Mouse (Mus musculus) lung, embryonic 14.5 days (tissue): ENCODE results near the gene Mtx1. TPM values are rescaled to one million over a fixed set of nuclear protein-coding genes. Genes with fewer than 3 reads are reported as not detected.

ENCODE experiments used
- ATAC-seq: fragments of 200-750 bp; cut with Nextera tagmentation; 2 replicates; pipeline ENCODE4 v1.8.0; 2017; ENCODE audit warnings: mild to moderate bottlenecking, moderate TSS enrichment, moderate library complexity; ENCODE audit not compliant: insufficient read depth
- DNase-seq: peaks from one replicate; pipeline ENCODE4 v3.0.0-alpha.2; 2015
- H3K27ac ChIP-seq: fragments of 300-500 bp; sonication (generic); 2 replicates; pipeline ENCODE4 v1.5.1; 2014; ENCODE audit warnings: low read depth, mild to moderate bottlenecking, moderate library complexity
- H3K27me3 ChIP-seq: fragments of 300-500 bp; sonication (generic); 2 replicates; pipeline ENCODE4 v1.6.1; 2014; ENCODE audit warnings: low read length, control low read depth; ENCODE audit not compliant: insufficient read depth
- H3K36me3 ChIP-seq: fragments of 300-500 bp; sonication (generic); 2 replicates; pipeline ENCODE4 v1.6.1; 2014; ENCODE audit warnings: control low read depth; ENCODE audit not compliant: insufficient read depth
- H3K4me1 ChIP-seq: fragments of 300-500 bp; sonication (generic); 2 replicates; pipeline ENCODE4 v1.6.1; 2014; ENCODE audit warnings: antibody characterized with exemption, control low read depth; ENCODE audit not compliant: insufficient read depth
- H3K4me2 ChIP-seq: fragments of 300-500 bp; sonication (generic); 2 replicates; pipeline ENCODE4 v1.6.1; 2014; ENCODE audit warnings: mild to moderate bottlenecking
- H3K4me3 ChIP-seq: fragments of 300-500 bp; sonication (generic); 2 replicates; pipeline ENCODE4 v1.5.1; 2014; ENCODE audit warnings: low read depth, low read length
- H3K9ac ChIP-seq: fragments of 300-500 bp; sonication (generic); 2 replicates; pipeline ENCODE4 v1.6.1; 2014
- H3K9me3 ChIP-seq: fragments of 300-500 bp; sonication (generic); 2 replicates; pipeline ENCODE4 v1.6.1; 2016; ENCODE audit warnings: low read depth, low read length, control low read depth
- CTCF ChIP-seq: IDR thresholded peaks from 2 replicates; pipeline ENCODE4 v1.5.1; 2016; ENCODE audit warnings: antibody characterized with exemption, low read depth
- whole genome bisulfite sequencing: fragments of 180-500 bp; shearing (Covaris S2); extraction: QIAGEN DNeasy Blood & Tissue Kit; methylation state at CpG from one replicate; pipeline ENCODE4 v1.1.7; 2014; 5-methylcytosine and 5-hydroxymethylcytosine counted together
- polyA plus RNA-seq: library from polyadenylated mRNA; unstranded; fragments of >200 nt; fragmentation: Nextera tagmentation; extraction: Ambion mirVana; gene quantifications from 2 replicates; pipeline ENCODE4 v1.2.1, GENCODE M21; 2014

The Mtx1 gene
- polyA plus RNA-seq, 1 experiment from 2014 or later: 193 TPM

DNA sequence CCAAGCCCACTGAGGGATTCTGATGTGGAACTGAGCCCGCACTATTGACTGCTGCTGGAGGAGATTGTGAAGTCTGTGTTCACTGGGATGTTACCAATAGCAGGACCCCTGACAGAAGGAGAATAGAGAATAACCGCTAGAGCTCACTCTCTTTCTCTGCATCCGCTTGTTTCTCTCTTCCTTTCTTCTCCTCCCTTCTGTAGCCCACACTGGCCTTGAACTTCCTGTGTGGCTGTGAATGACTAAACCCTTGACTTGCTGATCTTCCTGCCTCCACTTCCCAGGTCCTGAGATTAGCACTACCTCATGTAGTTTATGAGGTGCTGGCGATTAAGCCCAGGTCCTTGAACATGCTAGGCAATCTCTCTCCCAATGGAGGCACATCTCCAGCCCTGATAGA lies 20.6 kb upstream of the Mtx1 start:
- Histone ChIP-seq H3K4me2 (peak overlapping the region; percentile 88), H3K9me3 (no peaks in the 10 kb centered on the region), H3K9ac (peak overlapping the region; percentile 80), H3K36me3 (peaks cover 12% of the 10 kb centered on the region), H3K4me3 (peak overlapping the region; percentile 78; the same call in 1 of the 2 replicates), H3K4me1 (peaks cover 15% of the 10 kb centered on the region), H3K27ac (no peak overlapping the region), H3K27me3 (peaks cover 15% of the 10 kb centered on the region; the same call in 1 of the 2 replicates)
- no peak for ATAC-seq
- 81% methylated on average over 4 of the region's 4 CpGs for WGBS
- no peak for TF ChIP-seq CTCF
- DNase-seq: no peak

DNA sequence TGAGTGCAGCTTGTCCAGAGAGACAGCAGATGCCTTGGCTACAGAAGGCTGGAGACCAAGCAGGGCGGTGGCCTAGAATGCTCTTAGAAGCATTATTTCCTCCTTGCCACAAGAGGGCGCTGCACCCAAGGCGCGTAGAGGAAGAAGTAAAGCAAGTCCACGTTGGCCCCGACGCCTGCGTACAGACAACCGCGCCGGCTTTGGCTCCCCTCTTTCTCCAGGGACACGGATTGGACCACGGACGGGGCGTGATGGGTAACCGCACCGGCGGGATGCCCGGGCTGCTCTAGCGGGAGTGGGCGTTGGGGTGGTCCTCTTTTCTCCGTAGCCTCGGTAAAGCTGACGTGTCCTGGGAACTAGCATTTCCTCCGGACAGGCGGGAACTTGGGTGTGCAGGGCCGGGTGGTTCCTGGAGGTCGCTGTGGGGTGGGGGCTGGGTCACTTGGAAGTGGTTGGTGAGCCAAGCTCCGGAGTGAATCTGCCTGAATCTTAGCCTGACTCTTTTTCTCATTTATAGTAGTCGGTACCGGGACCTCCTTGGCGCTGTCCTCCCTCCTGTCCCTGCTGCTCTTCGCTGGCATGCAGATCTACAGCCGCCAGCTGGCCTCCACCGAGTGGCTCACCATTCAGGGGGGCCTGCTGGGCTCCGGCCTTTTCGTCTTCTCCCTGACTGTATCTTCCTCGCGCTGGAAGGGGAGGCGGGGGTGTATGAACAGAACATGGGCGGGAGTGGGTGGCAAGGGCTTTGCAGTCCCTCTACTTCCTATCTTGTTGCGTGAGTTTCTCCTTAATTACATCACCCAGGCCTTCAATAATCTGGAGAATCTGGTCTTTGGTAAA lies 19.6 kb upstream of the Mtx1 start, which contains the start of gene Trim46:
Trim46 (minus strand) TSS at position 49 of the 840 bp plus-strand sequence.
- Histone ChIP-seq H3K9ac (peak within 1 kb of the TSS; percentile 80), H3K4me2 (peak within 1 kb of the TSS; percentile 88), H3K27me3 (peaks cover 15% of the 10 kb centered on the region; the same call in 1 of the 2 replicates), H3K4me1 (peaks cover 10% of the 10 kb centered on the region), H3K4me3 (peak within 1 kb of the TSS; percentile 78), H3K36me3 (peaks cover 12% of the 10 kb centered on the region), H3K9me3 (no peaks in the 10 kb centered on the region), H3K27ac (peak within 1 kb of the TSS; percentile 72)
- ATAC-seq: peak; percentile 72
- peak; percentile 99 for TF ChIP-seq CTCF
- WGBS: under 1% methylated on average over 42 of the region's 42 CpGs
- peak; percentile 96 for DNase-seq

DNA sequence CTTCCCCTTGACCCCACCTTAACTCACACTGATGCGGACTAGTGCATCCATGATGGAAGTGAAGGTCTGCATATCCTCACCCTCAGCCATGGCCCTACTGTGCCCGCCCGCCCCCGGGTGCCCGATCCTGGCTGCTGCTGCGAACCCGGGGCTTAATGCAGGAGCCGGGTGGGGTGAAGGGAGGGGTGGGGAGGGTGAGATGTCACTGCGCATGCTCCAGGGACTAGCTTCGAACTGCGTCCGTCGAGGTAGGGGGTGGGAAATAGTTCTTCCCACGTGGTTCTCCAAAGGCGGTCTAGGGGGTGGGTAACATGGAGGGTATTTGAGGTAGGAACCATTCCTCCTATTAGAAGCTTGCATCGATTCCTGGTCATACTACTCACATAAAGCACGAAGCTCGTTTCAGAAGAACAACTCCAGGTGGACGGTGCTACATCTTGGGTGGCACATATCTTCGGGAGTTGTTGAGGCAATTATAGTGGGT lies 18.8 kb upstream of the Mtx1 start, which contains the start of gene Krtcap2:
Krtcap2 (plus strand) TSS at position 279 of the 484 bp plus-strand sequence.
- H3K4me2 ChIP-seq: peak within 1 kb of the TSS; percentile 88
- WGBS: 5% methylated on average over 20 of the region's 20 CpGs
- ATAC-seq: peak; percentile 16
- peaks cover 15% of the 10 kb centered on the region; the same call in 1 of the 2 replicates for H3K27me3 ChIP-seq
- H3K9ac ChIP-seq: peak within 1 kb of the TSS; percentile 80
- DNase-seq: peak; percentile 30
- TF ChIP-seq CTCF: no peak
- peak within 1 kb of the TSS; percentile 78 for H3K4me3 ChIP-seq
- H3K4me1 ChIP-seq: peaks cover 6% of the 10 kb centered on the region
- H3K27ac ChIP-seq: peak within 1 kb of the TSS; percentile 72
- H3K9me3 ChIP-seq: no peaks in the 10 kb centered on the region
- H3K36me3 ChIP-seq: peaks cover 12% of the 10 kb centered on the region

DNA sequence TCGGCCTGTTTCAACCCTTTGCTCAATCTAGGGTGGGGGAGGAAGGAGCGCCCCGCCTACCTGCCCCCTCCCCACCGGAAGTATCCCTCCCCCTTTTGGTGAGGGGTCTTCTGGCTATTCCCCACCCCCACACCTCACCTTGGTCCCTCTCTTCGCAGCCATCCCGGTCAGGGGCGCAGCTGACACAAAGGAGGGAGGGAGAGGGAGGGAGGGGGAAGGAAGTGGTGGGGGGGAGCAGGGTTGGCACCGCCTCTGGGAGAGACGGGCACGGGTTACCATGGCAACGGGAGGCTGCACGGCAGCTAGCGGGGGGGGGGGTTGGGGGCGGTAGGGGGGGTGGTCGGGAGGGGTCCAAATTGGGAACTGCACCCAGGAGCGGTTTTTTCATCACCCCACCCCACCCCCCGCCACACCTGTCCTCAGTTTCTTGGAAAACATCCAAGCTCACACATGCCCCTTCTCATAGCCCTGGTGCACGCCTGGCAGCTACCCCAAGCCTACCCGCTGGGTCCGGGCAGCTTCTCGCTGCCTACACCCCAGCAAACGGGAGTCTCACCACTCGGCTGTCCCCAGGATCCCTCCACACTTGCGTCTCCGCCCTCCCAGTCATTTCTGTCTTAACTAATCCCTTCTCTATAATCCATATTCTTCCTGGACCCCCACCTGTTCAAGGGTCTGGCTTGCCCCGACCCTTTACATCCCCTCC lies 18.2 kb upstream of the Mtx1 start:
- peak overlapping the region; percentile 88 for H3K4me2 ChIP-seq
- peak overlapping the region; percentile 13 for H3K9ac ChIP-seq
- WGBS: under 1% methylated on average over 17 of the region's 26 CpGs
- H3K9me3 ChIP-seq: no peaks in the 10 kb centered on the region
- H3K36me3 ChIP-seq: peaks cover 12% of the 10 kb centered on the region
- H3K27ac ChIP-seq: peak overlapping the region; percentile 36; the same call in 1 of the 2 replicates
- H3K27me3 ChIP-seq: peaks cover 15% of the 10 kb centered on the region; the same call in 1 of the 2 replicates
- DNase-seq: peak; percentile 52
- H3K4me1 ChIP-seq: peaks cover 6% of the 10 kb centered on the region
- ATAC-seq: no peak
- H3K4me3 ChIP-seq: peak overlapping the region; percentile 78
- TF ChIP-seq CTCF: no peak

DNA sequence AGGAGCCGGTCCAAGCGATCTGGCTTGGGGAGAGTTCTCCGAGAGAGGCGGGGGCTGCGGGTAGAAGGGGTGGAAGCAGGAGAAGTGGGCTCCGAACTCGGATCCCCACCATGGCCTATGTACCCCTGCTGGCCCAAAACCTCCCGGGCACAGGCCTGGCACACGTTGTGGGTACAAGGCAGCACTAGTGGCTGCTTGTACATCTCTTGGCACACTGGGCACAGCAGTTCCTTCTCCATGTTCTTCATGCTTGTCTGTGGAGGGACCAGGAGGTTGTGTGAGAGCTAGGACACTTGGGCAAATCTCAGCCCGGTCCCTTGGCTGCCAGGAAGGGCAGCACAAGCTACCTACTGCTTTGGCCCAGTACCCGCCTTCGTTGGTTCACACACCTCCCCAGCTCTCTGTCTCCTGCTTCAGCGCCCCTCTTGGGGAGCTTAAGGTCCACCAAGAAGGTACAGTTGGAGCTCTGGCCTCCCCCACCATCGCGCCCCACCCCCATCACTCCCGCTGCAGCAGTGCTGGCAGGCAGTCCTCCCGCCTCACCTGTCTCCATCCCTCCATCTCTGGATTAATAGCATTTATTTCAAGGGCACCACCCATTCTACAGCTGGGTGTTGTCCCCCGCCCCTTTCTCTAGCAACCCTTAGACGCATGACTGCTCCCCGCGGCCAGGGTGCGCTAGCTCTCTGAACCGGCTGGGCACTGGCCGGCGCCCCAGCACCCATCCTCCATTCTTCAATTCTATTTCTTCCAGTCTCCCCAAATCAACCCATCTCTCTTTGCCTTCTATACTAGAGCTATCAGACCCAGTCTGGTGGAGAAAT lies 17.5 kb upstream of the Mtx1 start:
- Histone ChIP-seq H3K4me2 (peak overlapping the region; percentile 88), H3K9ac (peak overlapping the region; percentile 1; the same call in 1 of the 2 replicates), H3K27me3 (peaks cover 15% of the 10 kb centered on the region; the same call in 1 of the 2 replicates), H3K4me1 (peaks cover 6% of the 10 kb centered on the region), H3K36me3 (peaks cover 12% of the 10 kb centered on the region), H3K9me3 (no peaks in the 10 kb centered on the region), H3K4me3 (peak overlapping the region; percentile 78), H3K27ac (peak overlapping the region; percentile 42; the same call in 1 of the 2 replicates)
- WGBS: 13% methylated on average over 25 of the region's 25 CpGs
- peak; percentile 36 for DNase-seq
- peak; percentile 25; the same call in 1 of the 2 replicates for ATAC-seq
- peak; percentile 25; the same call in 1 of the 2 replicates for TF ChIP-seq CTCF

DNA sequence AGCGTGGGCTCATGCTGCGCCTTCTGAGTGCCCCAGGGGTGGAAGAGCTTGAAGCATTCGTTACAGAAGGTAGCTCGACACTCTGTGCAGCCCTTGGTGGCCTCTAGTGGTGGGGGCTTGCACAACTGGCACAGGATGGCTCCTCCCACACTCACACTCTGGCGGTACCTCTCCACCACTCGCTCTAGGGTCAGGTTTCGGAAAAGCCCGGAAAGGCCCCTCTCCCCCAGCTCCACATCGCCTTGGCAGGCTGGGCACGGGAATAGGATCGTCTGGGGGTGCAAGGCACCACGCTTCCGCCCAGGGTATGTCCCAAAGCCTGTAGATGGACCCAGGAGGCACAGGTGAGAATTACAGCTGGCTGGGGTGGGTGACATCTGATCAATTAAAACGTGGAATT lies 16.7 kb upstream of the Mtx1 start:
- H3K9me3 ChIP-seq: no peaks in the 10 kb centered on the region
- DNase-seq: peak; percentile 75
- no peak overlapping the region for H3K27ac ChIP-seq
- 9% methylated on average over 14 of the region's 14 CpGs for WGBS
- H3K27me3 ChIP-seq: peaks cover 15% of the 10 kb centered on the region; the same call in 1 of the 2 replicates
- H3K9ac ChIP-seq: no peak overlapping the region
- peaks cover 8% of the 10 kb centered on the region for H3K36me3 ChIP-seq
- H3K4me1 ChIP-seq: peaks cover 6% of the 10 kb centered on the region
- H3K4me3 ChIP-seq: peak overlapping the region; percentile 78
- peak; percentile 68 for TF ChIP-seq CTCF
- H3K4me2 ChIP-seq: peak overlapping the region; percentile 88
- peak; percentile 33 for ATAC-seq
